Mouse (Mus musculus) kidney, adult 10 weeks (tissue): ENCODE data around the gene Egr2. TPM values are rescaled to one million over a fixed set of nuclear protein-coding genes. Genes with fewer than 3 reads are reported as not detected.

ENCODE experiments used
- polyA plus RNA-seq: library from polyadenylated mRNA; stranded (reverse); fragments of 350-450 nt; fragmentation: Illumina TruSeq; extraction: RNeasy Lipid Tissue Mini Kit (QIAGEN cat#74804); gene quantifications from one replicate; pipeline ENCODE4 v1.2.3, GENCODE M21; 2014; ENCODE audit warnings: low read depth, low replicate concordance

Egr2 gene
- polyA plus RNA-seq = 2.5 TPM

GRCm38 (mm10) chr10:67535256-67535655 is at the start of gene Egr2:
Egr2 (plus strand) TSS chr10:67535475.

GRCm38 (mm10) chr10:67548877-67549731 is 13.8 kb downstream of the Egr2 start, which contains the start of gene Ado:
Ado (minus strand) TSS chr10:67548955.

Other genes with a start within 250 kb of the Egr2 start
- gene Ado, start 13.5 kb downstream of the Egr2 start, polyA plus RNA-seq = 21.6 TPM